Mouse (Mus musculus): ENCODE measurements around the gene Trem2. TPM values are rescaled to one million over a fixed set of nuclear protein-coding genes. Genes with fewer than 3 reads are reported as not detected.

The Trem2 gene
- polyA plus RNA-seq, 1 experiment, result not detected

DNA sequence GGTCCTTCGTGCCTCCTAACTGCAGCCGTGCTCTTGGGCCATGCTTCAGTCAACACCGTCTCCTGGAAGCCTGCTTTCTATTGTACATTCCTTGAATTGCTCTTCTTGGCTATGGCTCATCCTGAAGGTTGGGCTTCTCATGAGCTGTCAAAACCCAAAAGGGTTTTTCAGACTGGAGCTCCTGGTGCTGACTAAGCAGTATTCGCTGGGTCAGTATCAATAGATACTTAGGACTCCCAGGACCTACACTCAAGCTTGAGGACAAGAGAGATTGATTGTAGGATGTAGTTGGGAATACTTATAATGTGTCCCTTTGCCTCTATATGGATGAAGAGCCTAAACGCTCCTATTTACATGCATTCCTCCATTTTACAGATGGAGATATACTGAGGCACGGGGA is 21.1 kb upstream of the Trem2 start:
- Histone ChIP-seq H3K27ac (ENCODE audit: insufficient read depth, low read length) (no peak overlapping the region), H3K4me3 (ENCODE audit: low read depth, low read length) (no peak overlapping the region), H3K4me1 (ENCODE audit: control insufficient read depth, insufficient read depth, low read length) (peaks cover 2% of the 10 kb centered on the region), H3K9me3 (replicated peaks; ENCODE audit: control insufficient read depth, insufficient read depth, low read length, poor library complexity, severe bottlenecking) (no peaks in the 10 kb centered on the region), H3K36me3 (ENCODE audit: control insufficient read depth, insufficient read depth, low read length, poor library complexity, severe bottlenecking) (no peaks in the 10 kb centered on the region), H3K9ac (ENCODE audit: low read depth, poor library complexity, severe bottlenecking) (no peak overlapping the region), H3K27me3 (ENCODE audit: control insufficient read depth, insufficient read depth, low read length, poor library complexity, severe bottlenecking) (no peaks in the 10 kb centered on the region)
- TF ChIP-seq EP300 (IDR thresholded peaks at IDR 0.05; ENCODE audit: insufficient read depth, low read depth, low read length) (no peak), POLR2A (IDR thresholded peaks at IDR 0.05; ENCODE audit: insufficient read depth, low read length) (no peak), CTCF (IDR thresholded peaks at IDR 0.05; ENCODE audit: low read depth, low read length) (no peak)

DNA sequence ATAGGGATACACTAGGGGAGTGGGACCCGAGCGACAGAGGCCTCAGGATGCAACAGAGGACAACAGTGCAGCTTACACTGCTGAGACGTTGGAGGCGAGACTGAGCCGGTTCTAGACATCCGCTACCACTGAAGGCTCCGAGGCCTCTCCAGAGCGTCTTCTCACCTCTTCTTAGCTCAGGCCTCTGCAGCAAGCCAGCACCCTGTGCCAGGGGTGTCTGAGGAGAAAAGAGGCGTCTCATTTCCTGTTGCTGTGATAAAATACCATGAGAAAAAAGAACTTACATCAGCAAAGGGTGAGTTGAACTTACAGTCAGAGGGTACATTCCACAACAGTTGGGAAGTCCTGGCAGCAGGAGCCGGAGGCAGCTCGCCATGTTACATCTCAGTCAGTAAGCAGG is 20.6 kb upstream of the Trem2 start:
- TF ChIP-seq CTCF (IDR thresholded peaks at IDR 0.05; ENCODE audit: low read depth, low read length), result no peak
- no peaks in the 10 kb centered on the region for H3K36me3 ChIP-seq (ENCODE audit: control insufficient read depth, insufficient read depth, low read length, poor library complexity, severe bottlenecking)
- H3K4me3 ChIP-seq (ENCODE audit: low read depth, low read length), result no peak overlapping the region
- H3K9ac ChIP-seq (ENCODE audit: low read depth, poor library complexity, severe bottlenecking), result no peak overlapping the region
- peaks cover 2% of the 10 kb centered on the region for H3K4me1 ChIP-seq (ENCODE audit: control insufficient read depth, insufficient read depth, low read length)
- H3K27me3 ChIP-seq (ENCODE audit: control insufficient read depth, insufficient read depth, low read length, poor library complexity, severe bottlenecking), result no peaks in the 10 kb centered on the region
- no peaks in the 10 kb centered on the region for H3K9me3 ChIP-seq (replicated peaks; ENCODE audit: control insufficient read depth, insufficient read depth, low read length, poor library complexity, severe bottlenecking)
- no peak overlapping the region for H3K27ac ChIP-seq (ENCODE audit: insufficient read depth, low read length)

DNA sequence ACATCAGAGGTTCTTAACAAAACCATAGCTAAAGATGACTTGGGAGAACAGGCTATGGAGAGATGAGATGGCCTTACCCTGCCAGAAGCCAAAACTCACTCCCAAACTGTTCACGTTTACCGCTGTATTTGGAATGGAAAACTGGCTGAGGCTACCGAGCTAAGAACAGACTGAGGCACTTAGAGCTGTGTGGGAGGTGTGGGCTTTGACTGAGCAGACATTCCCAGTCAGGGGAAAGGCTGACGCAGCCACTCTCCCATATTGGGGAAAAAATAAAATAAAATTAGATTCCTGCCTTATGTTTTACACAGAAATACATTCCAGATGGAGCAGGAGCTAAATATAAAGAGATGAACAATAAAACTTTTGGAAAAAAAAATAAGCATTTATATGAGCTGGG is 19.5 kb upstream of the Trem2 start:
- peaks cover 2% of the 10 kb centered on the region for H3K4me1 ChIP-seq (ENCODE audit: control insufficient read depth, insufficient read depth, low read length)
- no peaks in the 10 kb centered on the region for H3K27me3 ChIP-seq (ENCODE audit: control insufficient read depth, insufficient read depth, low read length, poor library complexity, severe bottlenecking)
- TF ChIP-seq POLR2A (IDR thresholded peaks at IDR 0.05; ENCODE audit: insufficient read depth, low read length) (no peak), EP300 (IDR thresholded peaks at IDR 0.05; ENCODE audit: insufficient read depth, low read depth, low read length) (no peak), CTCF (IDR thresholded peaks at IDR 0.05; ENCODE audit: low read depth, low read length) (no peak)
- H3K4me3 ChIP-seq (ENCODE audit: low read depth, low read length), result no peak overlapping the region
- no peaks in the 10 kb centered on the region for H3K36me3 ChIP-seq (ENCODE audit: control insufficient read depth, insufficient read depth, low read length, poor library complexity, severe bottlenecking)
- no peaks in the 10 kb centered on the region for H3K9me3 ChIP-seq (replicated peaks; ENCODE audit: control insufficient read depth, insufficient read depth, low read length, poor library complexity, severe bottlenecking)
- H3K27ac ChIP-seq (ENCODE audit: insufficient read depth, low read length), result no peak overlapping the region
- no peak overlapping the region for H3K9ac ChIP-seq (ENCODE audit: low read depth, poor library complexity, severe bottlenecking)

DNA sequence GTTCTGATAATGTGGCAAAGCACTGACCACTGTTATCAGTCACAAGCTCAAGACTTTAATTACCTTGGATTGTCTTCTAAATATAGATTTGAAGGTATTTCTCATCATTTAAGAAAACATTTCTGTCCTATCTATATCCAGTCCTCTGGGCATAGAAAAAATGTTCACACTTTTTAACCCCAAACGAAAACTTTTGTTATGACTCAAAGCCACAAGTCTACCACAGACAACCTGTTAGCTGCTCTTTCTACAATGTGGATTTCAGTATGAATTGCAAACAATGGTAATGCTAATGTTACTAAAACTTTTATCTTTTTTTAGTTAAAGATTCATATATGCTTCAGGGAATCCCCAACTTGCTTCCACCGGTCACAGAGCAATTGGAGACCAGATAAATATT is 13.7 kb upstream of the Trem2 start:
- no peak overlapping the region for H3K9ac ChIP-seq (ENCODE audit: low read depth, poor library complexity, severe bottlenecking)
- TF ChIP-seq EP300 (IDR thresholded peaks at IDR 0.05; ENCODE audit: insufficient read depth, low read depth, low read length) (no peak), CTCF (IDR thresholded peaks at IDR 0.05; ENCODE audit: low read depth, low read length) (no peak), POLR2A (IDR thresholded peaks at IDR 0.05; ENCODE audit: insufficient read depth, low read length) (no peak)
- no peak overlapping the region for H3K4me3 ChIP-seq (ENCODE audit: low read depth, low read length)
- no peaks in the 10 kb centered on the region for H3K36me3 ChIP-seq (ENCODE audit: control insufficient read depth, insufficient read depth, low read length, poor library complexity, severe bottlenecking)
- H3K27me3 ChIP-seq (ENCODE audit: control insufficient read depth, insufficient read depth, low read length, poor library complexity, severe bottlenecking), result no peaks in the 10 kb centered on the region
- no peaks in the 10 kb centered on the region for H3K4me1 ChIP-seq (ENCODE audit: control insufficient read depth, insufficient read depth, low read length)
- H3K27ac ChIP-seq (ENCODE audit: insufficient read depth, low read length), result no peak overlapping the region
- H3K9me3 ChIP-seq (replicated peaks; ENCODE audit: control insufficient read depth, insufficient read depth, low read length, poor library complexity, severe bottlenecking), result no peaks in the 10 kb centered on the region

DNA sequence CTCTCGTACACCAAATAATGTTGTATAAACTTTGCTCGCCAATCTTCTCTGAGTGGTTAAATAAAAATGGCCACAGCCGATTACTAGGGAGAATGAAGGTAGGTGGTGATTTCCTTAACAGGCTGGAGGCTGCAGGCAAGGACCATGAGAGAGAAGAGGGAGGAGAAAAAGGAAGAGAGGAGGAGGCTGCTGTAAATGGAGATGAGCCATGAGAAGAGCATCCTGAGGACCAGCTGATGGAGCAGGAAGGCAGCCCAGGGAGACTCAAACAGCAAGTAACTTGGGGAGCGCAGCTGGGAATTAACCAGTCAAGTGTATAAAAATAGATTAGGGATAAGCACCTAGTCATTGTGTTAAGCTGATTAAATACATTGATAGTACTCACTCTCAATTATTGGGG is 12.0 kb upstream of the Trem2 start:
- Histone ChIP-seq H3K9me3 (replicated peaks; ENCODE audit: control insufficient read depth, insufficient read depth, low read length, poor library complexity, severe bottlenecking) (no peaks in the 10 kb centered on the region), H3K4me3 (ENCODE audit: low read depth, low read length) (no peak overlapping the region), H3K9ac (ENCODE audit: low read depth, poor library complexity, severe bottlenecking) (no peak overlapping the region), H3K27ac (ENCODE audit: insufficient read depth, low read length) (no peak overlapping the region), H3K36me3 (ENCODE audit: control insufficient read depth, insufficient read depth, low read length, poor library complexity, severe bottlenecking) (no peaks in the 10 kb centered on the region), H3K4me1 (ENCODE audit: control insufficient read depth, insufficient read depth, low read length) (no peaks in the 10 kb centered on the region), H3K27me3 (ENCODE audit: control insufficient read depth, insufficient read depth, low read length, poor library complexity, severe bottlenecking) (no peaks in the 10 kb centered on the region)
- TF ChIP-seq CTCF (IDR thresholded peaks at IDR 0.05; ENCODE audit: low read depth, low read length) (no peak), EP300 (IDR thresholded peaks at IDR 0.05; ENCODE audit: insufficient read depth, low read depth, low read length) (no peak), POLR2A (IDR thresholded peaks at IDR 0.05; ENCODE audit: insufficient read depth, low read length) (no peak)

DNA sequence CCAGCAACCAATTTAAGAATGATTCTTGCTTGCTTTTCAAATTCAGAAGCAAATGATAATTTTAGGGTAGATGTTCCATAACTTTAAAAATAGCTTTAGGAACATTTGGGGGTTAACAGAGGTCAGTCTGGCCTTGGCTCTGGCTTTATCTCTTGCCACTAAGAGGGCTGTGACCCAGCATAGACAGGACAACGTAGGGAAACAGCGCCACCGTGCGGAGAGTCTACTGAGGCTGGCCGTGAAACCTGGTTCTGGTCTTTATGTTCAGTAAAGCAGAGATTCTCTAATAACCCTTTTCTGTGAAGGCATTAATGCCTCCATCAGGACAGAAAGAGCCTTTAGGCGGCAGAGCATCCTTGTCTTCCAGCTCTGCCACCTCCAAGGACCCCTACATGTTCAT is 9.3 kb upstream of the Trem2 start:
- Histone ChIP-seq H3K4me1 (ENCODE audit: control insufficient read depth, insufficient read depth, low read length) (no peaks in the 10 kb centered on the region), H3K27ac (ENCODE audit: insufficient read depth, low read length) (no peak overlapping the region), H3K36me3 (ENCODE audit: control insufficient read depth, insufficient read depth, low read length, poor library complexity, severe bottlenecking) (no peaks in the 10 kb centered on the region), H3K9me3 (replicated peaks; ENCODE audit: control insufficient read depth, insufficient read depth, low read length, poor library complexity, severe bottlenecking) (no peaks in the 10 kb centered on the region), H3K4me3 (ENCODE audit: low read depth, low read length) (no peak overlapping the region), H3K27me3 (ENCODE audit: control insufficient read depth, insufficient read depth, low read length, poor library complexity, severe bottlenecking) (no peaks in the 10 kb centered on the region), H3K9ac (ENCODE audit: low read depth, poor library complexity, severe bottlenecking) (no peak overlapping the region)
- TF ChIP-seq CTCF (IDR thresholded peaks at IDR 0.05; ENCODE audit: low read depth, low read length), result peak; percentile 96
- TF ChIP-seq POLR2A (IDR thresholded peaks at IDR 0.05; ENCODE audit: insufficient read depth, low read length), result no peak
- 0 out of 2 replicates have a peak, but pooled peaks have one; percentile 27 for TF ChIP-seq EP300 (IDR thresholded peaks at IDR 0.05; ENCODE audit: insufficient read depth, low read depth, low read length)
